Mouse (Mus musculus) splenic B cell, adult 2 months (primary cell): ENCODE measurements at regions not wholly inside any gene's neighbourhood (a gene's known extent, or its start where the extent isn't known, plus 50 kb on each side); places are given as distances from the start of the nearest gene placed in this dataset.

Experiments used
- DNase-seq: peaks from one replicate; pipeline ENCODE4 v3.0.0-alpha.2; 2011; ENCODE audit warnings: low read depth, low spot score
- H3K27me3 ChIP-seq: 2 replicates; pipeline ENCODE4 v1.6.1; 2012; ENCODE audit warnings: mild to moderate bottlenecking, low read length, moderate library complexity, mixed read lengths; ENCODE audit not compliant: control insufficient read depth, poor library complexity, insufficient read depth, severe bottlenecking
- H3K36me3 ChIP-seq: 2 replicates; pipeline ENCODE4 v1.6.1; 2012; ENCODE audit warnings: mild to moderate bottlenecking, low read length, moderate library complexity, mixed read lengths; ENCODE audit not compliant: control insufficient read depth, poor library complexity, insufficient read depth, severe bottlenecking

DNA sequence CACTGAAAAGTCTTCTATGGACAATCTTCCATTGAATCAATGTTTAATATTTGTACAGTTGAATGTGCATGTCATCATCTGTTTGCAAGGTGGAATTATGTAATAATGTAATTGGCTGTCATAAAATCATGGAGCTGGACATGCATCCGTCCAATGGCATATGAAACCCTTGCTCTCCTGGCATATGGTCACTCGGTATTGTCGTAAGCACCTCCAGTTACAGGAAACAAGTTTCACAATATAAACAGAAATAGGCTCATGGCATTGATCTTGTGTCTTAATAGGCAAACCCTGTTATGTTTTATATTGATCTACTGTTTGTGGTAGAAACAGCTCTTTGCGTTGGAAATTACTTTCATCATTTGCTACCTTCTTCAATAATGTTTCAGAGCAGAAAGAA lies 50.2 kb upstream of the Egfr start:
- DNase-seq, result no peak
- no peaks in the 10 kb centered on the region for H3K36me3 ChIP-seq
- no peaks in the 10 kb centered on the region for H3K27me3 ChIP-seq
